Mouse (Mus musculus): ENCODE data around the gene Ube2e1. TPM values are rescaled to one million over a fixed set of nuclear protein-coding genes. Genes with fewer than 3 reads are reported as not detected.

The Ube2e1 gene
- polyA plus RNA-seq, 1 experiment from 2014 or later: 74.9 TPM

DNA sequence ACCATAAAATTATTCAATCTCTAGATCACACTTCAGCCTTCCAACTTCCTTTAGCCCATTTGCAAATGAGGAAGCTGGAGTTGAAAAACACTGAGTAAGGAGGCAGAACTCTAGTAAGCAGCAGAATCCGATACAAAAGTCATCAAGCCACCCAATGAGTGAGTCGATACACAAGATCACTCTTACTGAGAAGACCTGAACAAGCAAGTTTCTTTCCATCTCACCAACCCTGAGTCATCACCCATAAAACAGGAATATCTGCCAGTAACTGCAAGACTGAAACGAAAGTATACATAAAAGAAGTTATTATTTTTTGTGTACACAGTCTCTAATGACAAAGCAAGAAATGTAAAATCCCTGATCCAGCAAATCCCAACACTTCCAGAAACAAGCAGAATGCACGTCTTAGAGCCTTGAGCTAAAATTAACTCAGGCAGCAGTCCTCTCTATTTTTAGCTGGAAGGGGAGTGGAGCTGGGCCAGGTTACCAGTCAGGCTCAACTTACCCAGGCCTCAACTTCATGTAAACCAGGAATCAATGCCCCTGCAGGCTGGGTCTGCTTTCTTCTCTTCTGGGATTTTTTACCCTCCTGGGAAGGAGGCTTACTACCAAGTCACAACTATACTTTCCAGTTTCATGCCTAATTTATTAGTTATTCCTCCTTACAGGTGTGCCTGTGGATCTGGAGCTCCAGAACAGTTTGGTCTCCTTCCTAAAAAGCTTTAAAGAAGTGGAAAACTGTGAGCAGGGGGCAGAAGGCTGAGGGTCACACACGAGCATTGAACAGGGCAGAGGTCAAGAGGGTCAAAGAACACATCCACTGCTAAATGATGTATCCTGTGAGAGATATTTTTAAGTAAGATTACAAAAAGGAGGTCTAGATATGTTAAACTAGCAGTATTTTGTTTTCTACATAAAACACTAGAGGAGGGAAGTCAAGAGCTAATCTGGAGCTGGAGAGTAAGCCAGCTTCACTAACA is 97.4 kb downstream of the Ube2e1 start:
- H3K4me3 ChIP-seq (ENCODE audit: low read depth, low read length): no peak overlapping the region
- WGBS: 64% methylated on average over 5 of the region's 5 CpGs
- no peak for DNase-seq (ENCODE audit: low spot score)
- H3K27ac ChIP-seq (replicated peaks; ENCODE audit: low read depth, low read length): no peak overlapping the region
- H3K27me3 ChIP-seq (ENCODE audit: control insufficient read depth, insufficient read depth, low read length): no peaks in the 10 kb centered on the region
- no peak overlapping the region for H3K9ac ChIP-seq (ENCODE audit: low read length)
- H3K36me3 ChIP-seq (ENCODE audit: control insufficient read depth, insufficient read depth, low read length): no peaks in the 10 kb centered on the region
- H3K4me2 ChIP-seq (ENCODE audit: low read depth, severe bottlenecking): no peak overlapping the region
- no peaks in the 10 kb centered on the region; the same call in 1 of the 2 replicates for H3K9me3 ChIP-seq (ENCODE audit: control insufficient read depth, low read length)
- no peaks in the 10 kb centered on the region for H3K4me1 ChIP-seq (ENCODE audit: control insufficient read depth, insufficient read depth, low read length)
- no peak for ATAC-seq (ENCODE audit: insufficient number of reproducible peaks, low FRiP score, low TSS enrichment, low read depth)

DNA sequence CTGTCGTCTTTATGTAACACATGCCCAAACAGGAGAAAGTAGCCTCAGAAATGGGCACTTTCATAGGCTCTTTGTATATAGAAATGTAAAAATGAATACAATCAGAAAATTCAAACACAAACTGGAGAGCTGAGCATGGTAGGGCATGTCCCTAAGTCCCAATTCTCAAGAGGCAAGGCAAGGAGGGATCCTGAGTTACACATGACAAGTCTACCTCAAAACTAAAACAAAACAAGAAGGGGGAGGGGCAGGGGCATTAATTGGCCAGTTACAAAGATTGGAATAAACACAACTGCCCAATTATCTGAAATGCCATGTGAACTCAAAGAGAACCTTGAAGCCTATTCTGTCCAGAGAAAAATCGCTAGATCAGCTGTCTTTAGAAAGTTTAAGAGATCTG is 98.6 kb downstream of the Ube2e1 start:
- WGBS: 88% methylated on average over 2 of the region's 2 CpGs
- no peak overlapping the region for H3K27ac ChIP-seq (replicated peaks; ENCODE audit: low read depth, low read length)
- H3K9me3 ChIP-seq (ENCODE audit: control insufficient read depth, low read length): no peaks in the 10 kb centered on the region; the same call in 1 of the 2 replicates
- no peaks in the 10 kb centered on the region for H3K27me3 ChIP-seq (ENCODE audit: control insufficient read depth, insufficient read depth, low read length)
- H3K4me1 ChIP-seq (ENCODE audit: control insufficient read depth, insufficient read depth, low read length): no peaks in the 10 kb centered on the region
- H3K4me3 ChIP-seq (ENCODE audit: low read depth, low read length): no peak overlapping the region
- no peaks in the 10 kb centered on the region for H3K36me3 ChIP-seq (ENCODE audit: control insufficient read depth, insufficient read depth, low read length)
- H3K4me2 ChIP-seq (ENCODE audit: low read depth, severe bottlenecking): no peak overlapping the region
- no peak overlapping the region for H3K9ac ChIP-seq (ENCODE audit: low read length)
- DNase-seq (ENCODE audit: low spot score) (no peak), ATAC-seq (ENCODE audit: insufficient number of reproducible peaks, low FRiP score, low TSS enrichment, low read depth) (no peak)

Other genes with a start within 250 kb of the Ube2e1 start
- gene Nr1d2, start 92.7 kb downstream of the Ube2e1 start, polyA plus RNA-seq (2014; fragmentation: Nextera tagmentation; extraction: Ambion mirVana): 5.4 and 5.6 TPM in 2 replicates
- 10.2 and 12.0 TPM in 2 replicates for gene Nkiras1, start 60.7 kb downstream of the Ube2e1 start, polyA plus RNA-seq (2014; fragmentation: Nextera tagmentation; extraction: Ambion mirVana)
- 488 and 528 TPM in 2 replicates for gene Rpl15, start 60.5 kb downstream of the Ube2e1 start, polyA plus RNA-seq (2014; fragmentation: Nextera tagmentation; extraction: Ambion mirVana)

All from limb, embryonic 11.5 days (tissue).